Mouse (Mus musculus): ENCODE data around the gene Rap1b. TPM values are rescaled to one million over a fixed set of nuclear protein-coding genes. Genes with fewer than 3 reads are reported as not detected.

The Rap1b gene
- polyA plus RNA-seq, 1 experiment from 2014 or later = 176 TPM

GRCm38 (mm10) chr10:117790421-117791170, 55.2 kb downstream of the Rap1b start:
- Histone ChIP-seq H3K36me3 (ENCODE audit: control insufficient read depth, insufficient read depth, low read length) (peaks cover 24% of the 10 kb centered on the region), H3K27ac (ENCODE audit: low read depth, low read length) (no peak overlapping the region), H3K9ac (ENCODE audit: low read depth, low read length) (no peak overlapping the region; the same call in 1 of the 2 replicates), H3K9me3 (ENCODE audit: control insufficient read depth, low read length) (no peaks in the 10 kb centered on the region), H3K4me3 (ENCODE audit: low read length) (no peak overlapping the region), H3K27me3 (ENCODE audit: control insufficient read depth, insufficient read depth, low read length) (no peaks in the 10 kb centered on the region), H3K4me2 (replicated peaks; ENCODE audit: low read depth, low read length) (no peak overlapping the region; the same call in 1 of the 2 replicates), H3K4me1 (ENCODE audit: control insufficient read depth, insufficient read depth, low read length) (peaks cover 10% of the 10 kb centered on the region; the same call in 1 of the 2 replicates)
- no peak for ATAC-seq (ENCODE audit: low FRiP score, low TSS enrichment)
- WGBS = 93% methylated on average over 17 of the region's 17 CpGs

GRCm38 (mm10) chr10:117790011-117790410, 55.8 kb downstream of the Rap1b start:
- H3K4me3 ChIP-seq (ENCODE audit: low read length) = no peak overlapping the region
- no peak overlapping the region for H3K27ac ChIP-seq (ENCODE audit: low read depth, low read length)
- no peak overlapping the region for H3K4me2 ChIP-seq (replicated peaks; ENCODE audit: low read depth, low read length)
- H3K36me3 ChIP-seq (ENCODE audit: control insufficient read depth, insufficient read depth, low read length) = peaks cover 30% of the 10 kb centered on the region
- WGBS = 88% methylated on average over 1 of the region's 1 CpGs
- no peaks in the 10 kb centered on the region for H3K9me3 ChIP-seq (ENCODE audit: control insufficient read depth, low read length)
- H3K4me1 ChIP-seq (ENCODE audit: control insufficient read depth, insufficient read depth, low read length) = peaks cover 10% of the 10 kb centered on the region; the same call in 1 of the 2 replicates
- no peak for ATAC-seq (ENCODE audit: low FRiP score, low TSS enrichment)
- no peak overlapping the region for H3K9ac ChIP-seq (ENCODE audit: low read depth, low read length)
- no peaks in the 10 kb centered on the region for H3K27me3 ChIP-seq (ENCODE audit: control insufficient read depth, insufficient read depth, low read length)

- Histone ChIP-seq H3K36me3 (ENCODE audit: control insufficient read depth, insufficient read depth, low read length) (peaks cover 78% of the 10 kb centered on the region), H3K4me3 (ENCODE audit: low read length) (no peak overlapping the region), H3K9ac (ENCODE audit: low read depth, low read length) (no peak overlapping the region), H3K4me1 (ENCODE audit: control insufficient read depth, insufficient read depth, low read length) (no peaks in the 10 kb centered on the region), H3K4me2 (replicated peaks; ENCODE audit: low read depth, low read length) (no peak overlapping the region), H3K27ac (ENCODE audit: low read depth, low read length) (no peak overlapping the region), H3K9me3 (ENCODE audit: control insufficient read depth, low read length) (no peaks in the 10 kb centered on the region), H3K27me3 (ENCODE audit: control insufficient read depth, insufficient read depth, low read length) (no peaks in the 10 kb centered on the region)
- WGBS = 95% methylated on average over 7 of the region's 7 CpGs
- ATAC-seq (ENCODE audit: low FRiP score, low TSS enrichment) = no peak
Observed at GRCm38 (mm10) chr10:117784646-117785045, 61.2 kb downstream of the Rap1b start.

GRCm38 (mm10) chr10:117783786-117784420, 61.9 kb downstream of the Rap1b start:
- 96% methylated on average over 13 of the region's 13 CpGs for WGBS
- Histone ChIP-seq H3K4me3 (ENCODE audit: low read length) (no peak overlapping the region), H3K27ac (ENCODE audit: low read depth, low read length) (no peak overlapping the region), H3K9ac (ENCODE audit: low read depth, low read length) (no peak overlapping the region), H3K4me1 (ENCODE audit: control insufficient read depth, insufficient read depth, low read length) (no peaks in the 10 kb centered on the region), H3K4me2 (replicated peaks; ENCODE audit: low read depth, low read length) (no peak overlapping the region), H3K9me3 (ENCODE audit: control insufficient read depth, low read length) (no peaks in the 10 kb centered on the region), H3K27me3 (ENCODE audit: control insufficient read depth, insufficient read depth, low read length) (no peaks in the 10 kb centered on the region), H3K36me3 (ENCODE audit: control insufficient read depth, insufficient read depth, low read length) (peaks cover 84% of the 10 kb centered on the region)
- ATAC-seq (ENCODE audit: low FRiP score, low TSS enrichment) = no peak

- no peaks in the 10 kb centered on the region for H3K4me1 ChIP-seq (ENCODE audit: control insufficient read depth, insufficient read depth, low read length)
Observed at GRCm38 (mm10) chr10:117782491-117783260, 63.2 kb downstream of the Rap1b start.

GRCm38 (mm10) chr10:117782056-117782455, 63.8 kb downstream of the Rap1b start:
- no peak for ATAC-seq (ENCODE audit: low FRiP score, low TSS enrichment)
- Histone ChIP-seq H3K9me3 (ENCODE audit: control insufficient read depth, low read length) (no peaks in the 10 kb centered on the region), H3K27me3 (ENCODE audit: control insufficient read depth, insufficient read depth, low read length) (no peaks in the 10 kb centered on the region), H3K27ac (ENCODE audit: low read depth, low read length) (no peak overlapping the region), H3K4me2 (replicated peaks; ENCODE audit: low read depth, low read length) (no peak overlapping the region), H3K4me1 (ENCODE audit: control insufficient read depth, insufficient read depth, low read length) (no peaks in the 10 kb centered on the region), H3K4me3 (ENCODE audit: low read length) (no peak overlapping the region), H3K36me3 (ENCODE audit: control insufficient read depth, insufficient read depth, low read length) (peaks cover 89% of the 10 kb centered on the region), H3K9ac (ENCODE audit: low read depth, low read length) (no peak overlapping the region)
- 99% methylated on average over 2 of the region's 2 CpGs for WGBS

More at GRCm38 (mm10) chr10:117782491-117783260, 63.2 kb downstream of the Rap1b start:
- ATAC-seq (ENCODE audit: low FRiP score, low TSS enrichment) = no peak
- Histone ChIP-seq H3K9me3 (ENCODE audit: control insufficient read depth, low read length) (no peaks in the 10 kb centered on the region), H3K4me3 (ENCODE audit: low read length) (no peak overlapping the region), H3K9ac (ENCODE audit: low read depth, low read length) (no peak overlapping the region), H3K27me3 (ENCODE audit: control insufficient read depth, insufficient read depth, low read length) (no peaks in the 10 kb centered on the region), H3K36me3 (ENCODE audit: control insufficient read depth, insufficient read depth, low read length) (peaks cover 91% of the 10 kb centered on the region), H3K27ac (ENCODE audit: low read depth, low read length) (no peak overlapping the region), H3K4me2 (replicated peaks; ENCODE audit: low read depth, low read length) (no peak overlapping the region)
- WGBS = 90% methylated on average over 14 of the region's 14 CpGs

- Histone ChIP-seq H3K9ac (ENCODE audit: low read depth, low read length) (no peak overlapping the region), H3K4me1 (ENCODE audit: control insufficient read depth, insufficient read depth, low read length) (no peaks in the 10 kb centered on the region), H3K36me3 (ENCODE audit: control insufficient read depth, insufficient read depth, low read length) (peaks cover 89% of the 10 kb centered on the region), H3K27ac (ENCODE audit: low read depth, low read length) (no peak overlapping the region), H3K4me3 (ENCODE audit: low read length) (no peak overlapping the region), H3K27me3 (ENCODE audit: control insufficient read depth, insufficient read depth, low read length) (no peaks in the 10 kb centered on the region), H3K9me3 (ENCODE audit: control insufficient read depth, low read length) (no peaks in the 10 kb centered on the region), H3K4me2 (replicated peaks; ENCODE audit: low read depth, low read length) (no peak overlapping the region)
- no peak for ATAC-seq (ENCODE audit: low FRiP score, low TSS enrichment)
- WGBS = 95% methylated on average over 17 of the region's 17 CpGs
Observed at GRCm38 (mm10) chr10:117781021-117781725, 64.7 kb downstream of the Rap1b start.

GRCm38 (mm10) chr10:117780306-117780911, 65.4 kb downstream of the Rap1b start:
- Histone ChIP-seq H3K27ac (ENCODE audit: low read depth, low read length) (no peak overlapping the region), H3K36me3 (ENCODE audit: control insufficient read depth, insufficient read depth, low read length) (peaks cover 89% of the 10 kb centered on the region), H3K9ac (ENCODE audit: low read depth, low read length) (no peak overlapping the region), H3K27me3 (ENCODE audit: control insufficient read depth, insufficient read depth, low read length) (no peaks in the 10 kb centered on the region), H3K4me3 (ENCODE audit: low read length) (no peak overlapping the region), H3K4me2 (replicated peaks; ENCODE audit: low read depth, low read length) (no peak overlapping the region), H3K9me3 (ENCODE audit: control insufficient read depth, low read length) (no peaks in the 10 kb centered on the region), H3K4me1 (ENCODE audit: control insufficient read depth, insufficient read depth, low read length) (no peaks in the 10 kb centered on the region)
- ATAC-seq (ENCODE audit: low FRiP score, low TSS enrichment) = no peak
- 95% methylated on average over 6 of the region's 6 CpGs for WGBS

Data from kidney, embryonic 14.5 days (tissue).